Mouse (Mus musculus) heart, embryonic 14.5 days (tissue): ENCODE measurements around the gene Rnf141. TPM values are rescaled to one million over a fixed set of nuclear protein-coding genes. Genes with fewer than 3 reads are reported as not detected.

Experiments
- ATAC-seq: fragments of 200-750 bp; cut with Nextera tagmentation; 2 replicates; pipeline ENCODE4 v1.8.0; 2017; ENCODE audit warnings: low read depth, moderate TSS enrichment; ENCODE audit not compliant: insufficient number of reproducible peaks, insufficient read depth, low FRiP score
- H3K27ac ChIP-seq, 2 experiments: fragments of 200-500 bp in 1 of 2; fragments of 300-500 bp in 1 of 2; sonication (generic) in 1 of 2; replicated peaks in 1 of 2; 2 replicates each; pipeline ENCODE4 v1.5.1; 2012 to 2014; ENCODE audit warnings: low read depth in 2 of 2, low read length in 2 of 2, control low read depth in 1 of 2, mild to moderate bottlenecking in 1 of 2, mixed read lengths in 1 of 2; ENCODE audit not compliant: control insufficient read depth in 1 of 2, insufficient read depth in 1 of 2
- H3K27me3 ChIP-seq: fragments of 300-500 bp; sonication (generic); 2 replicates; pipeline ENCODE4 v1.6.1; 2014; ENCODE audit warnings: mild to moderate bottlenecking, low read length, control low read depth; ENCODE audit not compliant: control insufficient read depth, insufficient read depth
- H3K36me3 ChIP-seq: fragments of 300-500 bp; sonication (generic); 2 replicates; pipeline ENCODE4 v1.6.1; 2014; ENCODE audit warnings: mild to moderate bottlenecking, control low read depth, low read length, mixed read lengths; ENCODE audit not compliant: control insufficient read depth, insufficient read depth
- H3K4me1 ChIP-seq, 2 experiments: fragments of 200-500 bp in 1 of 2; fragments of 300-500 bp in 1 of 2; sonication (generic) in 1 of 2; 2 replicates each; pipeline ENCODE4 v1.6.1; 2012 to 2014; ENCODE audit warnings: low read length in 2 of 2, control low read depth in 1 of 2, mixed read lengths in 1 of 2; ENCODE audit not compliant: control insufficient read depth in 2 of 2, insufficient read depth in 2 of 2
- H3K4me2 ChIP-seq: fragments of 300-500 bp; sonication (generic); 2 replicates; pipeline ENCODE4 v1.6.1; 2014; ENCODE audit warnings: mild to moderate bottlenecking, low read length
- H3K4me3 ChIP-seq, 2 experiments: fragments of 200-500 bp in 1 of 2; fragments of 300-500 bp in 1 of 2; sonication (generic) in 1 of 2; 2 replicates each; pipeline ENCODE4 v1.5.1; 2012 to 2014; ENCODE audit warnings: low read length in 2 of 2, mild to moderate bottlenecking in 2 of 2, control low read depth in 1 of 2, low read depth in 1 of 2, moderate library complexity in 1 of 2; ENCODE audit not compliant: control insufficient read depth in 1 of 2, insufficient read depth in 1 of 2
- H3K9ac ChIP-seq: fragments of 300-500 bp; sonication (generic); 2 replicates; pipeline ENCODE4 v1.6.1; 2014; ENCODE audit warnings: mild to moderate bottlenecking, low read length
- H3K9me3 ChIP-seq: fragments of 300-500 bp; sonication (generic); 2 replicates; pipeline ENCODE4 v1.6.1; 2016; ENCODE audit warnings: low read length, control low read depth; ENCODE audit not compliant: control insufficient read depth
- WGBS: fragments of 180-500 bp; shearing (Covaris S2); extraction: QIAGEN DNeasy Blood & Tissue Kit; methylation state at CpG from one replicate; pipeline ENCODE4 v1.1.7; 2014; 5-methylcytosine and 5-hydroxymethylcytosine counted together
- polyA plus RNA-seq: library from polyadenylated mRNA; unstranded; fragments of >200 nt; fragmentation: Nextera tagmentation; extraction: Ambion mirVana; gene quantifications from 2 replicates; pipeline ENCODE4 v1.2.1, GENCODE M21; 2014

Gene Rnf141
- polyA plus RNA-seq, 1 experiment from 2014 or later, result 40.2 TPM

DNA sequence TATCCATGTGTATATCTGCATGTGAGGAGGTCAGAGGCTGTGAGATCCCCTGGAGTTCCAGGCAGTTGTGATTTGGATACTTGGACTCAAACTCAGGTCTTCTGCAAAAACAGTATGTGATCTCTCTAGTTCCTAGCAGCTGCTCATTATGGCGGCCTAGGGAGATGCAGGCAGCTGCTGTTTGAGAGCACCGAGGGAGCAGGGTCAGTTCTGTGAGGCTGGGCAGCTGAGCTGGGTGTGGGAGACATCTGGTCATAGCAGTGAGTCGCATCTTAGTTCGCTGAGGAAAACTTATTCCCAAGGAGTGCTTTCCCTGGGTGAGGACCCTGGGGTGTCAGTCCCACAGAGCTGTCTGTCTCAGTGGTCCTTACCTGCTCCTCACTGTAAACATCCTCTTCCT lies 49.5 kb downstream of the Rnf141 start:
- H3K4me2 ChIP-seq, result no peak overlapping the region
- H3K27me3 ChIP-seq, result no peaks in the 10 kb centered on the region
- peaks cover 0 to 2% of the 10 kb centered on the region in 2 experiments; a peak in 2 of 4 replicates for H3K4me1 ChIP-seq
- H3K4me3 ChIP-seq, result no peak overlapping the region
- no peak overlapping the region for H3K27ac ChIP-seq
- 69% methylated on average over 4 of the region's 4 CpGs for WGBS
- no peak for ATAC-seq
- no peak overlapping the region for H3K9ac ChIP-seq
- H3K9me3 ChIP-seq, result no peaks in the 10 kb centered on the region
- H3K36me3 ChIP-seq, result 0 out of 2 replicates have a peak, but pooled peaks cover 5% of the 10 kb centered on the region

- 0 out of 2 replicates have a peak, but pooled peaks cover 5% of the 10 kb centered on the region for H3K36me3 ChIP-seq
- no peak for ATAC-seq
- 91% methylated on average over 2 of the region's 2 CpGs for WGBS
- H3K4me1 ChIP-seq, result peaks cover 0 to 2% of the 10 kb centered on the region in 2 experiments; a peak in 2 of 4 replicates
- no peaks in the 10 kb centered on the region for H3K9me3 ChIP-seq
- no peak overlapping the region for H3K27ac ChIP-seq
- H3K27me3 ChIP-seq, result no peaks in the 10 kb centered on the region
- H3K4me2 ChIP-seq, result no peak overlapping the region
- no peak overlapping the region for H3K9ac ChIP-seq
- no peak overlapping the region for H3K4me3 ChIP-seq
Measured at GRCm38 (mm10) chr7:110792834-110793233, 51.4 kb downstream of the Rnf141 start.

DNA sequence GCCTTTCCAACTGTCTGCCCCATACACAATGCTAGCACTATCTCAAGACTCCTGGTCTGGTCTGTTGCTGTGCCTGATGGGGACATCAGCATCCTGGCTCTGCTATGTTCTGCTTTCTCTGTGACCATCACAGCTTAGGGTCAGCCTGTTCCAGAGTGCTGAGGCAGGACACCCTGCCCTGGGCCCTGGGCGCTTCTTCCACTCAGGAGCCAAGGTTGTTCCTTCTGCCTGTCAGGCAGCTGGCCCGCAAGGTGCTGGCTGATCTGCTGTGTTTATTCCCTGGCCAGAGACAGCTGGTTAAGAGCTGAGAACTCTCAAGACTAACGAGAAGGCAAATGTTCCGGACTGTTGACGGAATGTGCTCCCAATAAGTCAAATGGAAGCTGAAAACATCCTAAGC lies 52.1 kb downstream of the Rnf141 start:
- Histone ChIP-seq H3K9ac (no peak overlapping the region), H3K4me2 (no peak overlapping the region), H3K36me3 (0 out of 2 replicates have a peak, but pooled peaks cover 5% of the 10 kb centered on the region), H3K27ac (no peak overlapping the region), H3K27me3 (no peaks in the 10 kb centered on the region), H3K4me3 (no peak overlapping the region), H3K9me3 (no peaks in the 10 kb centered on the region), H3K4me1 (peaks cover 0 to 2% of the 10 kb centered on the region in 2 experiments; a peak in 2 of 4 replicates)
- no peak for ATAC-seq
- 89% methylated on average over 5 of the region's 5 CpGs for WGBS

DNA sequence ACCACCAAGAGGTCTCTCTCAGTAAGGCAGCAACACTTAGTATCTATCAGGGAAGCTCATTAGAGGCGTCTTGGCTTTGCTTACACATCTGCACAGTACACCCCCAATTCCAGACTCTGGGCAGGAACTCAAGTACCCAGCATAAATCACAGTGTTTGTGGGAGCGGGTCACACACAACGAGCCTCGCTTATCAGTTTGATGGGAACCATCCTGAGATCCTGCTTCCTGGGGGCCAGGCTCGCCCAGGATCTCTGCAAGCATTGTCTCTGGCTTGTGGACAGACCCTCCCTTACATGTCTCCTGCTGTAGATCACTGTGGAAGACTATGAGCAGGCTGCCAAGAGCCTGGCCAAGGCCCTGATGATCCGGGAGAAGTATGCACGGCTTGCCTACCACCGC lies 53.4 kb downstream of the Rnf141 start:
- Histone ChIP-seq H3K9ac (no peak overlapping the region), H3K4me1 (peaks cover 0 to 6% of the 10 kb centered on the region in 2 experiments; a peak in 2 of 4 replicates), H3K27ac (no peak overlapping the region), H3K4me3 (no peak overlapping the region), H3K27me3 (no peaks in the 10 kb centered on the region), H3K36me3 (0 out of 2 replicates have a peak, but pooled peaks cover 5% of the 10 kb centered on the region), H3K4me2 (no peak overlapping the region), H3K9me3 (no peaks in the 10 kb centered on the region)
- ATAC-seq, result no peak
- WGBS, result 75% methylated on average over 8 of the region's 8 CpGs

DNA sequence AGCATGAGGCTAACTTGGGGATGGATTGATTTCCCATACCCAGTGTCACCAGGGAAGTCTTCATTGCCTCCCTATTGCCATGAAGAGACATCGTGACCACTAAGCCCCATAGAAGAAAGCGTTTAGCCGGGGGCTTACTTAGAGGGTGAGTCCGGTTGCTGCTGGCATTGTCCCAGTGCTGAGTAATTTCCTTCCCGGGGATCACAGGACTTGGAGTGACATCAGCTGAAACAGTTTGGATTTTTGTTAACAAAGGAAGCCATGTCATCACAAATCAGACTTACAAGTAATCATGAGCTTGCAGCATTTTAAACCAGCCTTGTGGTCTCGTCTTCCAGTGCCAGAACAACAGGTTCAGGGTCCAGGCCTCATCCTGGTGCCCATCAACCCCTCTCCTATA lies 56.9 kb downstream of the Rnf141 start:
- no peak for ATAC-seq

GRCm38 (mm10) chr7:110785741-110786146 lies 58.5 kb downstream of the Rnf141 start:
- H3K4me3 ChIP-seq, result no peak overlapping the region
- ATAC-seq, result no peak
- H3K27ac ChIP-seq, result no peak overlapping the region
- H3K4me2 ChIP-seq, result no peak overlapping the region
- H3K27me3 ChIP-seq, result no peaks in the 10 kb centered on the region
- H3K9ac ChIP-seq, result no peak overlapping the region
- H3K36me3 ChIP-seq, result no peaks in the 10 kb centered on the region
- H3K4me1 ChIP-seq, result peaks cover 18 to 22% of the 10 kb centered on the region in 2 experiments
- H3K9me3 ChIP-seq, result no peaks in the 10 kb centered on the region
- WGBS, result 56% methylated on average over 3 of the region's 3 CpGs

More for the DNA sequence above, 56.9 kb downstream of the Rnf141 start:
- no peaks in the 10 kb centered on the region for H3K9me3 ChIP-seq
- no peak overlapping the region for H3K9ac ChIP-seq
- no peak overlapping the region for H3K4me3 ChIP-seq
- H3K4me2 ChIP-seq, result no peak overlapping the region
- peaks cover 9% of the 10 kb centered on the region in 2 experiments for H3K4me1 ChIP-seq
- 57% methylated on average over 6 of the region's 6 CpGs for WGBS
- H3K27me3 ChIP-seq, result no peaks in the 10 kb centered on the region
- H3K36me3 ChIP-seq, result 0 out of 2 replicates have a peak, but pooled peaks cover 5% of the 10 kb centered on the region
- peak overlapping the region in 1 of 2 experiments; percentile 28; a peak in 1 of 4 replicates for H3K27ac ChIP-seq

- Histone ChIP-seq H3K9ac (no peak overlapping the region), H3K4me3 (no peak overlapping the region), H3K27me3 (no peaks in the 10 kb centered on the region), H3K4me2 (no peak overlapping the region), H3K4me1 (peaks cover 18 to 22% of the 10 kb centered on the region in 2 experiments), H3K27ac (no peak overlapping the region), H3K36me3 (no peaks in the 10 kb centered on the region), H3K9me3 (no peaks in the 10 kb centered on the region)
- WGBS, result 68% methylated on average over 8 of the region's 8 CpGs
- no peak for ATAC-seq
Measured at GRCm38 (mm10) chr7:110784965-110785364, 59.3 kb downstream of the Rnf141 start.
